Comparison of ENCODE assay signal across 15 mouse cellular contexts in the genomic region with DNA sequence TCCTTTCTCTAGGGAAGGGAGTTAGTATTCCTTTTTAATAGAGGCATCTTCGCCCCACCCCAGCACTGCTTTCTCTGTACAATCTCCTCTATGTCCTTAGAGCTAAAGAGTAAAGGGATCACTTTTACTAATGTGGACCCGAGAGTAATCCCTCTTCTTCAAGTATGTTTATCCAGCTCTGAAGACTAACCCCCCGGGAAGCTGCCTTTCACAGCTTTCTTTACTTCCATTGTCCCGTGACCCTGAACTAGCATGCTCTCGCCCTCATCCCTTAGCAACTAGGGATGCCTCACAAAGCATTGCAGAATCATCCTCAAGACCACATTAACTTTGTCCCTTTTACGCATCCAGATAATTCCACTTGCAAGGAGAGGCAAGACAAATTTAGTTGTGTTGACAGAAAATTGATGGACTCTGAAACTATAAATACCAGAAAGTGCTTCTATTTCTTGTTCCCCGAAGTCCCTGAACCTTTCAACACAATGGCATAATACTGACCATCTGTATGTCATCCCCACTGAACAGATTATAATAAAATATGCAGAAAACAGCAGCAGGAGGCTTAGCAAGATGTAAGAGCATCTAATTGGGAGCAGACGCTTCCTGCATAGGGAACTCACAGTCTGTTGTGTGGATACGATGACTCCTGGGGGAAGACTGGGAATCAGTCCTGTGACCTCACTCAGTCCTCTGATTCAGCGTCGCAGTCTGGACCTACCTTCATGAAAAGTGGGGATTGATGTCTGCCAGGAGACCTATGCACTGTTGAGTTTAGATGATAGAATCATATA.
DNase-seq lines count a peak whose midpoint lies in the region; ATAC-seq lines count a peak whose summit lies in the region.
"Had no signal": no experiment of that assay in that cellular context is flagged by ENCODE, and none has a peak within 500 bp of the region (broad histone marks: within the 10 kb centered on the region; RNA-seq: fewer than 3 reads in every experiment).

No protein-coding gene starts in this region.

- no peak overlapping the region for H3K27ac ChIP-seq in embryonic facial prominence, embryonic 14.5 days (replicated peaks; ENCODE audit: low read depth, low read length)
- no peak overlapping the region for H3K27ac ChIP-seq in hindbrain, embryonic 16.5 days (ENCODE audit: low read depth, low read length)
- no peak overlapping the region for H3K27ac ChIP-seq in neural tube, embryonic 11.5 days (ENCODE audit: low read depth, low read length)
- H3K27ac ChIP-seq: embryonic facial prominence, embryonic 15.5 days; heart, adult 2 months; liver, embryonic 12.5 days had no signal

- no peak for ATAC-seq in embryonic facial prominence, embryonic 14.5 days (ENCODE audit: low read depth)
- peak; percentile 20; the same call in 1 of the 2 replicates for ATAC-seq in hindbrain, embryonic 16.5 days
- ATAC-seq in neural tube, embryonic 11.5 days (ENCODE audit: insufficient read depth, low FRiP score, low TSS enrichment): peak; percentile 60; the same call in 1 of the 2 replicates
- ATAC-seq: liver, embryonic 12.5 days had no signal

- H3K9me3 ChIP-seq in embryonic facial prominence, embryonic 14.5 days (ENCODE audit: control insufficient read depth, low read length): no peaks in the 10 kb centered on the region
- no peaks in the 10 kb centered on the region for H3K9me3 ChIP-seq in hindbrain, embryonic 16.5 days (ENCODE audit: control insufficient read depth, low read length)
- H3K9me3 ChIP-seq in neural tube, embryonic 11.5 days (ENCODE audit: control insufficient read depth, low read length): no peaks in the 10 kb centered on the region
- H3K9me3 ChIP-seq: embryonic facial prominence, embryonic 15.5 days; liver, embryonic 12.5 days had no signal

- no peak overlapping the region for H3K4me3 ChIP-seq in embryonic facial prominence, embryonic 14.5 days (ENCODE audit: low read depth, low read length)
- H3K4me3 ChIP-seq in hindbrain, embryonic 16.5 days (ENCODE audit: low read length): no peak overlapping the region
- no peak overlapping the region for H3K4me3 ChIP-seq in neural tube, embryonic 11.5 days (ENCODE audit: low read depth, low read length)
- H3K4me3 ChIP-seq: embryonic facial prominence, embryonic 15.5 days; heart, adult 2 months; liver, embryonic 12.5 days had no signal

- DNase-seq in cerebellum, postnatal 10 days: peak; percentile 15 to 21
- DNase-seq in cerebellum, adult 8-10 months: no peak
- DNase-seq in embryonic facial prominence, embryonic 14.5 days (ENCODE audit: low spot score): peak; percentile 47
- peak; percentile 55 for DNase-seq in neural tube, embryonic 11.5 days (ENCODE audit: low spot score)
- no peak for DNase-seq in ovary, postnatal 36 days (ENCODE audit: low spot score)
- DNase-seq in frontal cortex, postnatal 36 days (ENCODE audit: low spot score in 2 of 2): no peak
- DNase-seq in kidney, postnatal 25 days: no peak
- DNase-seq: cerebellum, adult 2 months; heart, adult 2 months; heart, postnatal 10 days; kidney, adult 2 months; lung, postnatal 14 days had no signal

- H3K4me1 ChIP-seq in embryonic facial prominence, embryonic 14.5 days (ENCODE audit: control insufficient read depth, insufficient read depth, low read length): no peaks in the 10 kb centered on the region
- peaks cover 5% of the 10 kb centered on the region; the same call in 1 of the 2 replicates for H3K4me1 ChIP-seq in hindbrain, embryonic 16.5 days (ENCODE audit: control insufficient read depth, insufficient read depth, low read depth, low read length)
- H3K4me1 ChIP-seq in neural tube, embryonic 11.5 days (ENCODE audit: control insufficient read depth, insufficient read depth, low read length): peaks cover 5% of the 10 kb centered on the region; the same call in 1 of the 2 replicates
- H3K4me1 ChIP-seq: embryonic facial prominence, embryonic 15.5 days; liver, embryonic 12.5 days had no signal

- H3K27me3 ChIP-seq in embryonic facial prominence, embryonic 14.5 days (replicated peaks; ENCODE audit: control insufficient read depth, insufficient read depth, low read length): no peaks in the 10 kb centered on the region
- no peaks in the 10 kb centered on the region for H3K27me3 ChIP-seq in hindbrain, embryonic 16.5 days (replicated peaks; ENCODE audit: control insufficient read depth, insufficient read depth, low read length)
- no peaks in the 10 kb centered on the region for H3K27me3 ChIP-seq in neural tube, embryonic 11.5 days (ENCODE audit: control insufficient read depth, insufficient read depth, low read length)
- H3K27me3 ChIP-seq: embryonic facial prominence, embryonic 15.5 days; liver, embryonic 12.5 days had no signal

- no peak overlapping the region for H3K4me2 ChIP-seq in embryonic facial prominence, embryonic 14.5 days (ENCODE audit: low read depth, low read length)
- H3K4me2 ChIP-seq in hindbrain, embryonic 16.5 days (ENCODE audit: low read length): no peak overlapping the region
- H3K4me2 ChIP-seq in neural tube, embryonic 11.5 days (ENCODE audit: low read depth): no peak overlapping the region
- H3K4me2 ChIP-seq: embryonic facial prominence, embryonic 15.5 days; liver, embryonic 12.5 days had no signal

- no peaks in the 10 kb centered on the region for H3K36me3 ChIP-seq in embryonic facial prominence, embryonic 14.5 days (ENCODE audit: control insufficient read depth, insufficient read depth, low read length)
- no peaks in the 10 kb centered on the region for H3K36me3 ChIP-seq in hindbrain, embryonic 16.5 days (ENCODE audit: control insufficient read depth, insufficient read depth, low read length)
- H3K36me3 ChIP-seq in neural tube, embryonic 11.5 days (ENCODE audit: control insufficient read depth, insufficient read depth, low read length): no peaks in the 10 kb centered on the region
- H3K36me3 ChIP-seq: embryonic facial prominence, embryonic 15.5 days; liver, embryonic 12.5 days had no signal

- H3K9ac ChIP-seq in embryonic facial prominence, embryonic 14.5 days (ENCODE audit: low read depth, low read length): no peak overlapping the region
- no peak overlapping the region for H3K9ac ChIP-seq in hindbrain, embryonic 16.5 days (ENCODE audit: low read depth, low read length)
- H3K9ac ChIP-seq in neural tube, embryonic 11.5 days (ENCODE audit: low read length): no peak overlapping the region
- H3K9ac ChIP-seq: embryonic facial prominence, embryonic 15.5 days; liver, embryonic 12.5 days had no signal

- 31% methylated on average over 11 of the region's 11 CpGs for WGBS in embryonic facial prominence, embryonic 14.5 days
- 17% methylated on average over 11 of the region's 11 CpGs for WGBS in hindbrain, embryonic 16.5 days
- 26% methylated on average over 11 of the region's 11 CpGs for WGBS in neural tube, embryonic 11.5 days

Comparison
In these comparisons a context has a peak if more than half of its experiments do, and no peak if none do; other contexts are left out.
1. DNase-seq: peak in cerebellum, postnatal 10 days (2 of 2), embryonic facial prominence, embryonic 14.5 days (single experiment) and neural tube, embryonic 11.5 days (single experiment); none in cerebellum, adult 8-10 months (single experiment), ovary, postnatal 36 days (single experiment), frontal cortex, postnatal 36 days (0 of 2) and kidney, postnatal 25 days (0 of 2).